Comparison of ENCODE assay signal across 12 mouse cellular contexts in genomic region chr13:56103796-56104746, GRCm38 (mm10). TPM values are rescaled to one million over a fixed set of nuclear protein-coding genes. Genes with fewer than 3 reads are reported as not detected.
DNase-seq lines count a peak whose midpoint lies in the region; ATAC-seq lines count a peak whose summit lies in the region.
"Had no signal": no experiment of that assay in that cellular context is flagged by ENCODE, and none has a peak within 500 bp of the region (broad histone marks: within the 10 kb centered on the region; RNA-seq: fewer than 3 reads in every experiment).

No protein-coding gene starts in this region.

- 81% methylated on average over 26 of the region's 26 CpGs for WGBS in hindbrain, embryonic 13.5 days
- 94% methylated on average over 26 of the region's 26 CpGs for WGBS in hindbrain, embryonic 11.5 days
- 71% methylated on average over 26 of the region's 26 CpGs for WGBS in hindbrain, embryonic 15.5 days
- WGBS in limb, embryonic 15.5 days: 89% methylated on average over 26 of the region's 26 CpGs

- H3K9ac ChIP-seq in hindbrain, embryonic 13.5 days: no peak overlapping the region
- no peak overlapping the region for H3K9ac ChIP-seq in hindbrain, embryonic 11.5 days (ENCODE audit: low read depth, low read length)
- no peak overlapping the region for H3K9ac ChIP-seq in hindbrain, embryonic 15.5 days
- H3K9ac ChIP-seq in limb, embryonic 15.5 days: no peak overlapping the region

- H3K4me3 ChIP-seq in hindbrain, embryonic 13.5 days: no peak overlapping the region
- H3K4me3 ChIP-seq in hindbrain, embryonic 11.5 days (ENCODE audit: low read depth, low read length): no peak overlapping the region
- no peak overlapping the region for H3K4me3 ChIP-seq in hindbrain, embryonic 15.5 days
- H3K4me3 ChIP-seq in limb, embryonic 15.5 days: no peak overlapping the region
- H3K4me3 ChIP-seq: megakaryocyte, embryonic 14.5 days had no signal

- peak; percentile 71 for ATAC-seq in hindbrain, embryonic 13.5 days (ENCODE audit: low FRiP score)
- ATAC-seq in hindbrain, embryonic 11.5 days (ENCODE audit: low FRiP score): no peak
- peak; percentile 79 for ATAC-seq in hindbrain, embryonic 15.5 days (ENCODE audit: low FRiP score, low read depth)
- no peak for ATAC-seq in limb, embryonic 15.5 days (ENCODE audit: insufficient number of reproducible peaks, low FRiP score, low TSS enrichment, low read depth)

- peak overlapping the region; percentile 73 for H3K27ac ChIP-seq in hindbrain, embryonic 13.5 days
- no peak overlapping the region for H3K27ac ChIP-seq in hindbrain, embryonic 11.5 days (ENCODE audit: low read depth, low read length)
- peak overlapping the region; percentile 79 for H3K27ac ChIP-seq in hindbrain, embryonic 15.5 days (replicated peaks)
- peak overlapping the region; percentile 9; the same call in 1 of the 2 replicates for H3K27ac ChIP-seq in limb, embryonic 15.5 days

- no peaks in the 10 kb centered on the region for H3K9me3 ChIP-seq in hindbrain, embryonic 13.5 days
- no peaks in the 10 kb centered on the region for H3K9me3 ChIP-seq in hindbrain, embryonic 11.5 days (ENCODE audit: control insufficient read depth, low read length)
- H3K9me3 ChIP-seq in hindbrain, embryonic 15.5 days: no peaks in the 10 kb centered on the region
- H3K9me3 ChIP-seq in limb, embryonic 15.5 days: no peaks in the 10 kb centered on the region
- H3K9me3 ChIP-seq: megakaryocyte, embryonic 14.5 days had no signal

- DNase-seq in hindbrain, embryonic 11.5 days (ENCODE audit: low spot score): no peak
- peak; percentile 37 to 47 for DNase-seq in cerebellum, adult 18-20 months
- DNase-seq in adrenal gland, postnatal 4 days (ENCODE audit: low spot score in 2 of 2): no peak
- DNase-seq in frontal cortex, postnatal 25 days (ENCODE audit: low spot score in 2 of 2): no peak
- DNase-seq in ovary, postnatal 10 days (ENCODE audit: low spot score): no peak
- DNase-seq: gastrocnemius, postnatal 36 days; liver; right cerebral cortex, postnatal 4 days had no signal

- no peaks in the 10 kb centered on the region for H3K27me3 ChIP-seq in hindbrain, embryonic 13.5 days
- no peaks in the 10 kb centered on the region for H3K27me3 ChIP-seq in hindbrain, embryonic 11.5 days (ENCODE audit: control insufficient read depth, insufficient read depth, low read length)
- no peaks in the 10 kb centered on the region for H3K27me3 ChIP-seq in hindbrain, embryonic 15.5 days
- no peaks in the 10 kb centered on the region for H3K27me3 ChIP-seq in limb, embryonic 15.5 days
- H3K27me3 ChIP-seq: megakaryocyte, embryonic 14.5 days had no signal

- peaks cover 41% of the 10 kb centered on the region for H3K4me1 ChIP-seq in hindbrain, embryonic 13.5 days (replicated peaks)
- H3K4me1 ChIP-seq in hindbrain, embryonic 11.5 days (replicated peaks; ENCODE audit: control insufficient read depth, insufficient read depth, low read length): no peaks in the 10 kb centered on the region
- peaks cover 39% of the 10 kb centered on the region for H3K4me1 ChIP-seq in hindbrain, embryonic 15.5 days (replicated peaks)
- H3K4me1 ChIP-seq in limb, embryonic 15.5 days: peaks cover 47% of the 10 kb centered on the region

- peaks cover 30% of the 10 kb centered on the region for H3K36me3 ChIP-seq in hindbrain, embryonic 13.5 days
- no peaks in the 10 kb centered on the region for H3K36me3 ChIP-seq in hindbrain, embryonic 11.5 days (ENCODE audit: control insufficient read depth, insufficient read depth, low read length)
- H3K36me3 ChIP-seq in hindbrain, embryonic 15.5 days: peaks cover 18% of the 10 kb centered on the region; the same call in 1 of the 2 replicates
- H3K36me3 ChIP-seq in limb, embryonic 15.5 days: peaks cover 37% of the 10 kb centered on the region

- H3K4me2 ChIP-seq in hindbrain, embryonic 13.5 days: no peak overlapping the region
- no peak overlapping the region for H3K4me2 ChIP-seq in hindbrain, embryonic 11.5 days (replicated peaks; ENCODE audit: low read depth, low read length)
- H3K4me2 ChIP-seq in hindbrain, embryonic 15.5 days: no peak overlapping the region
- H3K4me2 ChIP-seq in limb, embryonic 15.5 days: no peak overlapping the region

RNA-seq across cellular contexts. Expression of gene H2afy, which starts 32.1 kb away (rescaled TPM):
- polyA plus RNA-seq in hindbrain, embryonic 13.5 days (2015; fragmentation: Nextera tagmentation; extraction: Ambion mirVana): 369 and 380 TPM in 2 replicates
- polyA plus RNA-seq in hindbrain, embryonic 11.5 days (2014; fragmentation: Nextera tagmentation; extraction: Ambion mirVana): 578 and 619 TPM in 2 replicates
- polyA plus RNA-seq in hindbrain, embryonic 15.5 days (2015; fragmentation: Nextera tagmentation; extraction: Ambion mirVana): 294 and 309 TPM in 2 replicates
- polyA plus RNA-seq in limb, embryonic 15.5 days (2015; fragmentation: Nextera tagmentation; extraction: Ambion mirVana): 242 and 272 TPM in 2 replicates
- 100 to 1,000 TPM; 164 to 176 TPM for total RNA-seq in adrenal gland, postnatal 4 days (2021)

Comparison
In these comparisons a context has a peak if more than half of its experiments do, and no peak if none do; other contexts are left out.
1. ATAC-seq: peak in hindbrain, embryonic 13.5 days (single experiment) and hindbrain, embryonic 15.5 days (single experiment); none in hindbrain, embryonic 11.5 days (single experiment) and limb, embryonic 15.5 days (single experiment).
2. DNase-seq: peak in cerebellum, adult 18-20 months (2 of 2); none in hindbrain, embryonic 11.5 days (single experiment), adrenal gland, postnatal 4 days (0 of 2), frontal cortex, postnatal 25 days (0 of 2) and ovary, postnatal 10 days (single experiment).